Mouse (Mus musculus): ENCODE measurements around the gene Cd274. TPM values are rescaled to one million over a fixed set of nuclear protein-coding genes. Genes with fewer than 3 reads are reported as not detected.

Cd274 gene
- polyA plus RNA-seq, 1 experiment: 1.1 TPM

DNA sequence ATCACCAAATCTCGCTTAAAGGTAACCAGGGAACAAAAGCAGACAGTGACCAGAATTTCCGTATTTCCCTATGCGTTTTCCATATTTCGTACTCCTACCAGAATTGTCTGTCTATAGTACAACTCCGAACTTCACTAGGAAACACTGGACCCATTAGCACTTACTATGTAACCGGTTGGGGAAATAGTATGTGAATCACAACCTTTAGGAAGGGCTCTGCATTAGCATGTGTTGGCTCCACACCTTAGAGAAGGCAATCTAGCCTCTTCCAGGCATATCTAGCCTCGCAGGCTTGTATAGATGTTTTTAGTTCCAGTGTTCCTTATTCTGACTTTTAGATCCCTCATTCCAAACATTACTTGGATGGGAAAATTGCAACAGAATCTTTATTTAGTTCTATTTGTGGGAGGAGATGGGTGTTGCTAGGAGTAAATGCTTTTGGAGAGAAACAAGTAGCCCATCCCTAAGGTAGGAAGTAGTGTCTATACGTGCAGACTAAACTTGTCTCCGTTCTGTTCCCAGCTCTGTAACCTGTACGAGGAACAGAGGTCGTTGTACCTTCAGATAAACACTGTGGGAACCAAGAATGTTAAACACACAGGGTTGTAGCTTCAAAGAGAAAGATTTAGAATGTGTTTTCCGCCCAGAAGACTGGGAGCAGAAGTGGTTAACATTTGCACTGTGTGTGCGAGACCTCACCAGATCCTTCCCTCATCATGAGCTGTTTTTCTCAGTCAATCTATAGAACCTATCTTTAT, 4.9 kb upstream of the Cd274 start:
- peak overlapping the region; percentile 73 for H3K4me3 ChIP-seq (ENCODE audit: insufficient read depth, low read length)
- H3K27ac ChIP-seq (ENCODE audit: insufficient read depth, low read length): no peak overlapping the region
- no peak for TF ChIP-seq POLR2A (IDR thresholded peaks at IDR 0.05; ENCODE audit: low read depth, low read length)
- TF ChIP-seq CTCF (IDR thresholded peaks at IDR 0.05; ENCODE audit: borderline replicate concordance, insufficient read depth, low read length): no peak
- no peaks in the 10 kb centered on the region; the same call in 1 of the 2 replicates for H3K4me1 ChIP-seq (ENCODE audit: control insufficient read depth, insufficient read depth, low read length)

DNA sequence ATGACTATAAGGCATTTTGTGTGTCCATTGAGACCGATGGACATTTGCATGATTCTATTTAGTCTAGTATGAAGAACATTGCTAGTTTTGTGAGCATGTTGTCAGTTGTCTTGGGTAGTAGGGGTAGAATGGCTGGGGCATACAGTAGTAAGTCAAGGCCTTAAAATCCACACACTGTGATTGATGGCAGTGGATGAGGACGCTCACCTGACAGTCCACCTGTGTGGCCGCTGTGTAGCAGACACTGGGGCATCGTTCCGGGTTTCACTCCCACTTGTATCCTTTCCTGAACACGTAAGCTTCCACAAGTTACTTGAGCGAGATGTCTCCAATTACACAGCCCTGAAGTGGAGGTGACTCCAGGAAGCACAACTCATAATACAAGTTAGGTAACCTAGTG, 3.7 kb upstream of the Cd274 start:
- Histone ChIP-seq H3K4me3 (ENCODE audit: insufficient read depth, low read length) (no peak overlapping the region), H3K4me1 (ENCODE audit: control insufficient read depth, insufficient read depth, low read length) (no peaks in the 10 kb centered on the region; the same call in 1 of the 2 replicates), H3K27ac (ENCODE audit: insufficient read depth, low read length) (no peak overlapping the region)
- no peak for TF ChIP-seq POLR2A (IDR thresholded peaks at IDR 0.05; ENCODE audit: low read depth, low read length)
- no peak for TF ChIP-seq CTCF (IDR thresholded peaks at IDR 0.05; ENCODE audit: borderline replicate concordance, insufficient read depth, low read length)

DNA sequence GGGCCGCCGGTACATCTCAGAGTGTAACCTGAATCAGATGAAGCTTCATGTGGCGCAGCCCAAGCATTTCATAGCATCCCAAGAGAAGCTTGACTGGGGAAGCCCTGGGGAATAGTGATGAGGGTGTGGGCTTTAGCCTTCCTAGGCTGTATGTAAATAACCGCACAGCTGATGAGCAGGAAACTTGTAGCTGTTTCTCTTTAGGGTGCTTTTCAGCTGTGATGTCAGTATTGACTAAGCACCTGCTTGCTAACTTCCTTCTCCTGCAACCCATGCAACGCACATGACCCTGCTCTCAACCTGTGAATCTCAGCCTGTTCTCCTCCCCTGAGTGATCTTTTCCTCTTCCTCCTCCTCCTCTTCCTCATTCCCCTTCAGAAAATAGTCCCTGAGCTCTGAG, 3.2 kb upstream of the Cd274 start:
- TF ChIP-seq POLR2A (IDR thresholded peaks at IDR 0.05; ENCODE audit: low read depth, low read length) (no peak), CTCF (IDR thresholded peaks at IDR 0.05; ENCODE audit: borderline replicate concordance, insufficient read depth, low read length) (no peak)
- no peak overlapping the region for H3K27ac ChIP-seq (ENCODE audit: insufficient read depth, low read length)
- H3K4me3 ChIP-seq (ENCODE audit: insufficient read depth, low read length): no peak overlapping the region
- H3K4me1 ChIP-seq (ENCODE audit: control insufficient read depth, insufficient read depth, low read length): no peaks in the 10 kb centered on the region; the same call in 1 of the 2 replicates

DNA sequence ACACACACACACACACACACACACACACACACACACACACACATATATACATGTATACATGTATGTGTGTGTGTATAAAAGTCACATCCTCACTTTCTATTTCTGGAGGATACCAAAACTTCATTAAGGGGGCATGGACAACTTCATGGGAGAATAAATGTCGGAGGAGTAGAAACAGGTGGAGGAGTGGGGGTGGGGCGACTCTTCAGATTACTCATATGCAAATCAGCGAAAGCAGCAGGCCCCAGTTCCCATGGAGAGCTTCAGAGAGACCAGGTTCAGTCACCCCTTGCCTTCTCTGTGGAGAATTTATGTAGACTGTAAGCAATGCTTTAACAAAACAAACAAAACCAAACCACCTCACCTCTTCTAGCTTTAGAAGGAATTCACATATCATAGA, 2.1 kb upstream of the Cd274 start:
- H3K27ac ChIP-seq (ENCODE audit: insufficient read depth, low read length): no peak overlapping the region
- H3K4me3 ChIP-seq (ENCODE audit: insufficient read depth, low read length): no peak overlapping the region
- H3K4me1 ChIP-seq (ENCODE audit: control insufficient read depth, insufficient read depth, low read length): no peaks in the 10 kb centered on the region; the same call in 1 of the 2 replicates
- TF ChIP-seq CTCF (IDR thresholded peaks at IDR 0.05; ENCODE audit: borderline replicate concordance, insufficient read depth, low read length): no peak
- TF ChIP-seq POLR2A (IDR thresholded peaks at IDR 0.05; ENCODE audit: low read depth, low read length): no peak

DNA sequence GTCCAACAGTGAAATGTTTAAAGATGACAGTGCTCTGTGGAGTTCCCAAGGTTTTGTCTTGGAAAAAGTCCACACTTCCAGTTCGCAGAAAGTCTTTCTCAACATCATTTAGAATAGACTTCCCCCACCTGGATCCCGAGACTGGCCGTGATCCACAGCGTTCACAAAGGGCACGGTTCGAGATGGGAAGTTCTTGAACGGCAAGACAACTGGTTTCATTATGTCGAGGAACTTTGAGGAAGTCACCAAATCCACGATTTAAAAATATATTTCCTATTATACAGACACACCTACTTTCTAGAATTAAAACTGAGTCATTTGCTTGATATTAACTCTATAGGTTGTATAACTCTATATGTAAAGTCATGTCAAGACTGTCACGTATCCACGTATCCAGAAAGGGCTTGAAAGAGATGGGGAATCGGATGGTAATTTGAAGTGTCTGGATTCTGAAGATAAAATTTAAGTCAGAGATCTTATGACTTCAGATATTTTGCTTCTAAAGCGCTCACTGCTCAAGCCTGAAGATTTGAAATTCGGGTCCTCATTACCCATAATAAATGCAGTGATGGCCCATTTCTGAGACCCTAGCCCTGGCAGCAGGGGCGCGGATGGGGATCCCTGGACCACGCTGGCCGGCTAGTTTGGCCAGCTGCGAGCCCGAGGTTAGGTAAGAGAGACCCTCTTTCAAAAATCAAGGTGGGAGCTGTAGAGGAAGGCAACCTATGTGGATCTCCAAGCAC, 858 bp upstream of the Cd274 start:
- H3K27ac ChIP-seq (ENCODE audit: insufficient read depth, low read length): no peak overlapping the region
- peak overlapping the region; percentile 97 for H3K4me3 ChIP-seq (ENCODE audit: insufficient read depth, low read length)
- TF ChIP-seq CTCF (IDR thresholded peaks at IDR 0.05; ENCODE audit: borderline replicate concordance, insufficient read depth, low read length): no peak
- no peak for TF ChIP-seq POLR2A (IDR thresholded peaks at IDR 0.05; ENCODE audit: low read depth, low read length)
- no peaks in the 10 kb centered on the region; the same call in 1 of the 2 replicates for H3K4me1 ChIP-seq (ENCODE audit: control insufficient read depth, insufficient read depth, low read length)

DNA sequence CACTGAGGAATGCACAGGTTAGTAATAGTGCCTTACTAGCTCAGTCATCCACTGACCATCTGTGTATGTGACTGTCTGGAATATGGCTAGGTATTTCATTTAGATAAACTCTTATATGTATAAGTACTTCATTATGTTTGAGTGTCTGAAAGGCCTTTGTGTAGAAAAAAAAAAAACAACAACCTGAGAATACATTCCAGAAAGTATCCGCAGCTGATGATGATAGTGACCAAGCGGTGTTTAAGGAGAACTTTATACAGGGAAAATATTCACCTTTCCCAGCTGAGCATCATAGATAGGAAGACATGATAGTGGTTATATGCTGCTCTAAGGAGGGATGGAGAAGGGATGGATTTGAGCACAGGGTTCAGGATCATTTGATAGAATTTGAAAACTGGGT, 786 bp downstream of the Cd274 start:
- H3K27ac ChIP-seq (ENCODE audit: insufficient read depth, low read length): no peak overlapping the region
- no peak overlapping the region for H3K4me3 ChIP-seq (ENCODE audit: insufficient read depth, low read length)
- H3K4me1 ChIP-seq (ENCODE audit: control insufficient read depth, insufficient read depth, low read length): no peaks in the 10 kb centered on the region; the same call in 1 of the 2 replicates
- TF ChIP-seq POLR2A (IDR thresholded peaks at IDR 0.05; ENCODE audit: low read depth, low read length) (no peak), CTCF (IDR thresholded peaks at IDR 0.05; ENCODE audit: borderline replicate concordance, insufficient read depth, low read length) (no peak)

DNA sequence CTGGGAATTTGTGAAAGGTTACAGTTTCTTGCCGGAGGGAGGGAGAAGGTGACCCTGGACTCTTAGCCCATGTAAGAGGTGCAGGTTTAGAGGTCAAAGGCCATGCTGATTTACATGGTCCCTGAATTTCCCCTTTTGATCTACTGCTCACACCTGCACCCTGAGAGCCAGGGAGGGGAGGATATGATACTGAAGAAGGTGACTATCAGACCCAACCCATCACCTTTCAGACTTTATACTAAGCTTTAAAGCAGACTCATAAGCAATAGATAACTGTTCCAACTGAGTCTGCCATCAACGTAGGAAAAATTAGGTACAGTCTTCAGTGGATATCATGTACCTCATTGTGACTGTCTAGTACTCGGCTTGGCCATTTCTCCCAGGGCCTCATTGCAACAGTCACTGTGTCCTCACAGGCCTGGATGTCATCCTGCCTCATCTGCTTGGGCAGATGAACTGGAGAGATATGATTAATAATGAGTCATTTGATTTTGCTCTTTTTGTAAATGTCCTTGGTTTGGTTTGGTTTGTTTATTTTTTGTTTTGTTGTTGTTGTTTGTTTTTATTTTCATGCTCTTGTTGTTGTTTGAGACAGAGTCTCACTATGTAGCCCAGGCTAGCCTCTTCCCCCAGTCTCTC, 1.5 kb downstream of the Cd274 start:
- Histone ChIP-seq H3K4me3 (ENCODE audit: insufficient read depth, low read length) (no peak overlapping the region), H3K4me1 (ENCODE audit: control insufficient read depth, insufficient read depth, low read length) (no peaks in the 10 kb centered on the region; the same call in 1 of the 2 replicates)
- TF ChIP-seq POLR2A (IDR thresholded peaks at IDR 0.05; ENCODE audit: low read depth, low read length): no peak
- no peak for TF ChIP-seq CTCF (IDR thresholded peaks at IDR 0.05; ENCODE audit: borderline replicate concordance, insufficient read depth, low read length)

DNA sequence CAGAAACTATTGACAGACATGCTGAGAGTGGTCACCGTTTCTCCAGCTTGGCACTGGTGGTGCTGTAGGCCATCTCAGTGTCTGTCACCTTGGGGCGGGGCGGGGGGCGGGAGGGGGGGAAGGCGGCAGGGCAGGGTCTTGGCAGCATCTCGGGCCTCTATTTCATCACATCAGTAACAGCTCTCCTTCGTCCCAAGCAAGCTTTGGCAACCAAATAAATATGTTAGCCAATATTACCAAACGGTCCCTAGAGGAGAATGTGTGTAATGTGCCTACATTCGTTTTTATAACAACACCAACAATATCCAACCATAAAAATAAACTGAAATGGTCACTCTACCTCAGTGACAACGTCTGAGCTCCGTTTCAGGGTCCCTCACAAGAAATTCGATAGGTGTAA, 2.9 kb downstream of the Cd274 start:
- no peaks in the 10 kb centered on the region; the same call in 1 of the 2 replicates for H3K4me1 ChIP-seq (ENCODE audit: control insufficient read depth, insufficient read depth, low read length)
- no peak overlapping the region for H3K4me3 ChIP-seq (ENCODE audit: insufficient read depth, low read length)
- TF ChIP-seq POLR2A (IDR thresholded peaks at IDR 0.05; ENCODE audit: low read depth, low read length): no peak
- TF ChIP-seq CTCF (IDR thresholded peaks at IDR 0.05; ENCODE audit: borderline replicate concordance, insufficient read depth, low read length): no peak
- no peak overlapping the region for H3K27ac ChIP-seq (ENCODE audit: insufficient read depth, low read length)

More for the DNA sequence above, 1.5 kb downstream of the Cd274 start:
- no peak overlapping the region for H3K27ac ChIP-seq (ENCODE audit: insufficient read depth, low read length)

DNA sequence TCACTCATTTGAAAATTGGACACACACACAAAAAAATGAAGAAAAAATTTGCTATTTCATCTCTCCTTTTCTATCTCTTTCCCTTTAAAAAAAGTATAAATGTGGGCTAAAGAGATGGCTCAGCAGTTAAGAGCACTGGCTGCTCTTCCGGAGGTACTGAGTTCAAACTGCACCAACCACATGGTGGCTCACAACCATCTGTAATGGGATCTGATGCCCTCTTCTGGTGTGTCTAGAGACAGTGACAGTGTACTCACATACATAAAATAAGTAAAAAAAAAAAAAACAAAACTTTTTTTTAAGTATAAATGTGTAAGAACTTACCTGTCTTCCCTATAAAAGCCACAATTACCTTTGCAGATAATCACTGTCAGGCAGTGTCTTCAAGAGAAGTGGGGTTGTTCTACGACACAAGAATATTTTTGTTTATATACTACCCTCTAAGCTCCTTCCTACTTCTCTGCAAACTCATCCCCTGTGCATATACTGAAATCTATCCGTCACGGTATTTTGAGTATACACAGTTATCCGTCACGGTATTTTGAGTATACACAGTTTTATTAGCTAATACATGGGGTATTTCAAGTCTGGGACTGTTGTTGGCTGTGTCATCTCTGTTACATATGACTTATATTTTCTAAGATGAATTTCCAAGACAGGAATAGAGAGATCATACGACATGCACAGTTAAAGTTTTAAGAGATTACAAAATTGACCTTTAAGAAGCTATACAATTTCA, 3.5 kb downstream of the Cd274 start:
- H3K4me1 ChIP-seq (ENCODE audit: control insufficient read depth, insufficient read depth, low read length): no peaks in the 10 kb centered on the region; the same call in 1 of the 2 replicates
- TF ChIP-seq POLR2A (IDR thresholded peaks at IDR 0.05; ENCODE audit: low read depth, low read length): no peak
- TF ChIP-seq CTCF (IDR thresholded peaks at IDR 0.05; ENCODE audit: borderline replicate concordance, insufficient read depth, low read length): no peak
- H3K27ac ChIP-seq (ENCODE audit: insufficient read depth, low read length): no peak overlapping the region
- H3K4me3 ChIP-seq (ENCODE audit: insufficient read depth, low read length): no peak overlapping the region

All from embryonic fibroblast, embryonic 13.5 days (primary cell).